Mouse (Mus musculus): Measurements from ENCODE around the gene Kcnmb2. TPM values are rescaled to one million over a fixed set of nuclear protein-coding genes. Genes with fewer than 3 reads are reported as not detected.

Gene Kcnmb2
- polyA plus RNA-seq (2021; fragmentation: Nextera tagmentation) = 1.6 and 3.2 TPM in 2 replicates
- long read RNA-seq, experiment 1, partial matches to known transcripts = 3 of 4 reads
- long read RNA-seq, experiment 1, other reads (novel, unspliced or antisense) = 1 of 4 reads
- long read RNA-seq, experiment 2, partial matches to known transcripts = 3 of 4 reads
- long read RNA-seq, experiment 2, other reads (novel, unspliced or antisense) = 1 of 4 reads

GRCm38 (mm10) chr3:31902504-31903330, at the start of gene Kcnmb2:
Gene Kcnmb2 (plus strand): TSS chr3:31902507.

Measured in left cerebral cortex, adult 6 months (tissue).